Mouse (Mus musculus): ENCODE results near the gene Irf2bp1. TPM values are rescaled to one million over a fixed set of nuclear protein-coding genes. Genes with fewer than 3 reads are reported as not detected.

The Irf2bp1 gene
- polyA plus RNA-seq (2015; fragmentation: Nextera tagmentation; extraction: Ambion mirVana), result 7.4 and 8.6 TPM in 2 replicates

GRCm38 (mm10) chr7:19003902-19004630 is at the start of gene Irf2bp1:
Irf2bp1 (plus strand) TSS chr7:19004044.

GRCm38 (mm10) chr7:18987100-18987499 is 16.7 kb upstream of the Irf2bp1 start, which contains the start of gene Nanos2:
Nanos2 (plus strand) TSS chr7:18987400.

GRCm38 (mm10) chr7:18990601-18991295 is 13.1 kb upstream of the Irf2bp1 start, which contains the start of gene Mypop:
Mypop (plus strand) TSS chr7:18991245.

GRCm38 (mm10) chr7:19023357-19023814 is 19.5 kb downstream of the Irf2bp1 start, which contains the start of gene Foxa3:
Foxa3 (minus strand) TSS chr7:19023538.

GRCm38 (mm10) chr7:19024096-19024506 is 20.3 kb downstream of the Irf2bp1 start, which contains the start of gene Sympk:
Sympk (plus strand) TSS chr7:19024377.

GRCm38 (mm10) chr7:19054047-19054776 is 50.4 kb downstream of the Irf2bp1 start, which contains the start of gene Rsph6a:
Rsph6a (plus strand) TSS chr7:19054690.

Other genes with a start within 250 kb of the Irf2bp1 start
- not detected in 2 replicates for gene Psg19, start 205.5 kb upstream of the Irf2bp1 start, polyA plus RNA-seq (2015; fragmentation: Nextera tagmentation; extraction: Ambion mirVana)
- not detected in 2 replicates for gene Psg17, start 182.4 kb upstream of the Irf2bp1 start, polyA plus RNA-seq (2015; fragmentation: Nextera tagmentation; extraction: Ambion mirVana)
- gene Mill2, start 164.1 kb upstream of the Irf2bp1 start, polyA plus RNA-seq (2015; fragmentation: Nextera tagmentation; extraction: Ambion mirVana), result 0.60 and 0.80 TPM in 2 replicates
- 247 and 352 TPM in 2 replicates for gene Pglyrp1, start 132.7 kb upstream of the Irf2bp1 start, polyA plus RNA-seq (2015; fragmentation: Nextera tagmentation; extraction: Ambion mirVana)
- gene Ccdc61, start 93.6 kb upstream of the Irf2bp1 start, polyA plus RNA-seq (2015; fragmentation: Nextera tagmentation; extraction: Ambion mirVana), result 12.5 and 14.3 TPM in 2 replicates
- 0.31 and 0.36 TPM in 2 replicates for gene Nova2, start 78.2 kb upstream of the Irf2bp1 start, polyA plus RNA-seq (2015; fragmentation: Nextera tagmentation; extraction: Ambion mirVana)
- not detected in 2 replicates for gene Nanos2, start 16.6 kb upstream of the Irf2bp1 start, polyA plus RNA-seq (2015; fragmentation: Nextera tagmentation; extraction: Ambion mirVana)
- gene Mypop, start 12.8 kb upstream of the Irf2bp1 start, polyA plus RNA-seq (2015; fragmentation: Nextera tagmentation; extraction: Ambion mirVana), result 1.1 and 1.4 TPM in 2 replicates
- 0.15 and 0.19 TPM in 2 replicates for gene Foxa3, start 19.5 kb downstream of the Irf2bp1 start, polyA plus RNA-seq (2015; fragmentation: Nextera tagmentation; extraction: Ambion mirVana)
- gene Sympk, start 20.3 kb downstream of the Irf2bp1 start, polyA plus RNA-seq (2015; fragmentation: Nextera tagmentation; extraction: Ambion mirVana), result 11.2 and 11.7 TPM in 2 replicates
- gene Rsph6a, start 50.6 kb downstream of the Irf2bp1 start, polyA plus RNA-seq (2015; fragmentation: Nextera tagmentation; extraction: Ambion mirVana), result not detected in 2 replicates
- 5.5 and 7.2 TPM in 2 replicates for gene Dmwd, start 72.2 kb downstream of the Irf2bp1 start, polyA plus RNA-seq (2015; fragmentation: Nextera tagmentation; extraction: Ambion mirVana)
- gene Dmpk, start 79.8 kb downstream of the Irf2bp1 start, polyA plus RNA-seq (2015; fragmentation: Nextera tagmentation; extraction: Ambion mirVana), result 9.4 and 11.5 TPM in 2 replicates
- 1.4 and 2.4 TPM in 2 replicates for gene Six5, start 90.5 kb downstream of the Irf2bp1 start, polyA plus RNA-seq (2015; fragmentation: Nextera tagmentation; extraction: Ambion mirVana)
- gene Gm4969, start 114.3 kb downstream of the Irf2bp1 start, polyA plus RNA-seq (2015; fragmentation: Nextera tagmentation; extraction: Ambion mirVana), result 0.25 and 0.51 TPM in 2 replicates
- 7.2 and 8.3 TPM in 2 replicates for gene Fbxo46, start 115.8 kb downstream of the Irf2bp1 start, polyA plus RNA-seq (2015; fragmentation: Nextera tagmentation; extraction: Ambion mirVana)
- 6.5 and 7.0 TPM in 2 replicates for gene Qpctl, start 145.2 kb downstream of the Irf2bp1 start, polyA plus RNA-seq (2015; fragmentation: Nextera tagmentation; extraction: Ambion mirVana)
- gene Snrpd2, start 145.7 kb downstream of the Irf2bp1 start, polyA plus RNA-seq (2015; fragmentation: Nextera tagmentation; extraction: Ambion mirVana), result 84.5 and 92.5 TPM in 2 replicates
- 0.04 and 0.06 TPM in 2 replicates for gene Gipr, start 162.1 kb downstream of the Irf2bp1 start, polyA plus RNA-seq (2015; fragmentation: Nextera tagmentation; extraction: Ambion mirVana)
- 3.9 and 5.1 TPM in 2 replicates for gene Eml2, start 172.4 kb downstream of the Irf2bp1 start, polyA plus RNA-seq (2015; fragmentation: Nextera tagmentation; extraction: Ambion mirVana)
- 0.59 and 0.81 TPM in 2 replicates for gene Gpr4, start 208.5 kb downstream of the Irf2bp1 start, polyA plus RNA-seq (2015; fragmentation: Nextera tagmentation; extraction: Ambion mirVana)
- 14.7 and 14.8 TPM in 2 replicates for gene Opa3, start 224.3 kb downstream of the Irf2bp1 start, polyA plus RNA-seq (2015; fragmentation: Nextera tagmentation; extraction: Ambion mirVana)

Measured in spleen, postnatal 0 days (tissue).